Mouse (Mus musculus) heart, embryonic 15.5 days (tissue): ENCODE measurements around the gene Dscam. TPM values are rescaled to one million over a fixed set of nuclear protein-coding genes. Genes with fewer than 3 reads are reported as not detected.

ENCODE experiments used
- ATAC-seq: fragments of 200-750 bp; cut with Nextera tagmentation; replicated peaks from 2 replicates; pipeline ENCODE4 v1.8.0; 2017; ENCODE audit warnings: low read depth, moderate TSS enrichment; ENCODE audit not compliant: insufficient number of reproducible peaks, insufficient read depth, low FRiP score
- H3K27ac ChIP-seq: fragments of 300-500 bp; sonication (generic); 2 replicates; pipeline ENCODE4 v1.5.1; 2015; ENCODE audit warnings: mild to moderate bottlenecking, inconsistent platforms
- H3K27me3 ChIP-seq: fragments of 300-500 bp; sonication (generic); 2 replicates; pipeline ENCODE4 v1.6.1; 2015; ENCODE audit warnings: inconsistent platforms
- H3K36me3 ChIP-seq: fragments of 300-500 bp; sonication (generic); 2 replicates; pipeline ENCODE4 v1.6.1; 2015; ENCODE audit warnings: mild to moderate bottlenecking, inconsistent platforms
- H3K4me1 ChIP-seq: fragments of 300-500 bp; sonication (generic); replicated peaks from 2 replicates; pipeline ENCODE4 v1.6.1; 2015; ENCODE audit warnings: inconsistent platforms
- H3K4me2 ChIP-seq: fragments of 300-500 bp; sonication (generic); 2 replicates; pipeline ENCODE4 v1.6.1; 2015; ENCODE audit warnings: inconsistent platforms, mild to moderate bottlenecking, moderate library complexity
- H3K4me3 ChIP-seq: fragments of 300-500 bp; sonication (generic); 2 replicates; pipeline ENCODE4 v1.5.1; 2015; ENCODE audit warnings: mild to moderate bottlenecking, inconsistent platforms
- H3K9ac ChIP-seq: fragments of 300-500 bp; sonication (generic); 2 replicates; pipeline ENCODE4 v1.6.1; 2015; ENCODE audit warnings: mild to moderate bottlenecking, inconsistent platforms
- H3K9me3 ChIP-seq: fragments of 300-500 bp; sonication (generic); replicated peaks from 2 replicates; pipeline ENCODE4 v1.6.1; 2016; ENCODE audit warnings: inconsistent platforms
- WGBS: fragments of 180-500 bp; shearing (Covaris S2); methylation state at CpG from one replicate; pipeline ENCODE4 v1.1.7; 2015; ENCODE audit warnings: mixed read lengths; 5-methylcytosine and 5-hydroxymethylcytosine counted together
- polyA plus RNA-seq: library from polyadenylated mRNA; unstranded; fragments of >200 nt; fragmentation: Nextera tagmentation; extraction: Ambion mirVana; gene quantifications from 2 replicates; pipeline ENCODE4 v1.2.1, GENCODE M21; 2015

The Dscam gene
- polyA plus RNA-seq, 1 experiment from 2014 or later = not detected

GRCm38 (mm10) chr16:96987396-96987795 is 183.2 kb downstream of the Dscam start:
- H3K9ac ChIP-seq = no peak overlapping the region
- 75% methylated on average over 2 of the region's 2 CpGs for WGBS
- H3K4me1 ChIP-seq = no peaks in the 10 kb centered on the region
- no peak overlapping the region for H3K27ac ChIP-seq
- H3K9me3 ChIP-seq = no peaks in the 10 kb centered on the region
- no peak overlapping the region for H3K4me2 ChIP-seq
- no peak overlapping the region for H3K4me3 ChIP-seq
- no peaks in the 10 kb centered on the region for H3K36me3 ChIP-seq
- no peaks in the 10 kb centered on the region for H3K27me3 ChIP-seq
- ATAC-seq = no peak

DNA sequence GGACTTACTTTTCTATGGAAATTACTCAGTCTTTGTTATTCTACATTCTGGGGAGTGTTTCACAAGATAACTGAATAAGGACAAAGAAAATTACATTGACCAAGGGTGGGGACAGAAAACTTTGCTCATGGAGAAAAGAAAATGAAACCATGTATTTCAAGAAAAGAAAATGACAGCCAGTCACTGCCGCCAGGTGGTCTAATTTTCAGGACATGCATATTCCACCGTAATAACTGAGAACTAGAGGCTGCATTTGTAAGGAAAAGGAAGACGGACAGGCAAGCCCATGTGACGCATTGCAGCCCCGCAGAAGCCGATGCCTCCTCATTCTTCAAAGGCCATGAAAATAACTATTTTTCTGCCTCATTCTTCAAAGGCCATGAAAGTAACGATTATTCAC is 197.3 kb downstream of the Dscam start:
- H3K4me2 ChIP-seq = no peak overlapping the region
- WGBS = 87% methylated on average over 7 of the region's 7 CpGs
- H3K27ac ChIP-seq = no peak overlapping the region
- no peaks in the 10 kb centered on the region for H3K9me3 ChIP-seq
- no peak overlapping the region for H3K4me3 ChIP-seq
- no peak overlapping the region for H3K9ac ChIP-seq
- no peak for ATAC-seq
- H3K36me3 ChIP-seq = no peaks in the 10 kb centered on the region
- no peaks in the 10 kb centered on the region for H3K4me1 ChIP-seq
- no peaks in the 10 kb centered on the region for H3K27me3 ChIP-seq

- no peak for ATAC-seq
- Histone ChIP-seq H3K4me2 (no peak overlapping the region), H3K27ac (no peak overlapping the region), H3K36me3 (no peaks in the 10 kb centered on the region), H3K4me3 (no peak overlapping the region), H3K9ac (no peak overlapping the region), H3K9me3 (no peaks in the 10 kb centered on the region), H3K27me3 (no peaks in the 10 kb centered on the region), H3K4me1 (no peaks in the 10 kb centered on the region)
- 89% methylated on average over 4 of the region's 4 CpGs for WGBS
These were observed 198.8 kb downstream of the Dscam start for GRCm38 (mm10) chr16:96971768-96972167.

DNA sequence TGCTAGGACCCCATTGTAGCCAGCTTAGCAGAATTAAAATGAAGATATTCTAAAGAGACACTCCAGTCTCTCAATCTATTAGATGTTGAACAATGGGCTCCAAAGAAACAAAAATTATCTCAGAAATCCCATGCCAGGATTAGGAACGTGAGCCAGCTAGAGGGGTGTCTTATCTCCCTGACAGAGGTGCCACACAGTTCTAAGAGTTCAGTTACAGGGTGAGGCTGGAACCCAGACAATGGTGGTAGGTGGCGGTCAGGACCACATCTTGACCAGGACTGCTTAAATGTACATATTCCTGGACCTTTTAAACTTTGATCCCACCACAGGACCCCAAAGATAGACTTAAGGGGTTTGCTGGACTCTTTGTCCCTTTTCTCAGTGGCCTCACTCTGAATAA is 200.1 kb downstream of the Dscam start:
- H3K9me3 ChIP-seq = no peaks in the 10 kb centered on the region
- no peaks in the 10 kb centered on the region for H3K36me3 ChIP-seq
- H3K4me3 ChIP-seq = no peak overlapping the region
- H3K27ac ChIP-seq = no peak overlapping the region
- H3K4me1 ChIP-seq = no peaks in the 10 kb centered on the region
- no peaks in the 10 kb centered on the region for H3K27me3 ChIP-seq
- H3K9ac ChIP-seq = no peak overlapping the region
- ATAC-seq = no peak
- WGBS = 66% methylated on average over 2 of the region's 2 CpGs
- H3K4me2 ChIP-seq = no peak overlapping the region

DNA sequence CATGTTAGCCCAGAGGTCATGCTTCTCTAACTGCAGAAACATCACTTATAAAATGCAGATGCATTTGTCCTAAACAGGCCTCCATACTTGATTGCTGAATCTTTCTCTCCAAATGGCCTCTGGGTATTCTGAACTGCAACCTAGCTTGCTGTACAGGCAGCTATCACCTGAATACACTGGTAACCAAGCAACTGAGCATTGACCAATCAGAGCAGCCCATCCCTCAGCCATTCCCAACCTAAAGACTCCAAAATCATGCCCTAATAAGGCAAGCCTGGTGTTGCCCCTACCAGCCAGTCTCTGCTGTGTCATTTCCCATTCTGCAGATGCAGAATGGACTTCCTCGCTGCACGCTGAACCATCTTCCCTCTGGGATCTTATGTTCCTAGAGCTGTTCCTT is 200.9 kb downstream of the Dscam start:
- 55% methylated on average over 2 of the region's 2 CpGs for WGBS
- H3K4me3 ChIP-seq = no peak overlapping the region
- no peaks in the 10 kb centered on the region for H3K9me3 ChIP-seq
- ATAC-seq = no peak
- no peak overlapping the region for H3K27ac ChIP-seq
- no peaks in the 10 kb centered on the region for H3K36me3 ChIP-seq
- H3K4me2 ChIP-seq = no peak overlapping the region
- no peaks in the 10 kb centered on the region for H3K27me3 ChIP-seq
- no peaks in the 10 kb centered on the region for H3K4me1 ChIP-seq
- H3K9ac ChIP-seq = no peak overlapping the region

DNA sequence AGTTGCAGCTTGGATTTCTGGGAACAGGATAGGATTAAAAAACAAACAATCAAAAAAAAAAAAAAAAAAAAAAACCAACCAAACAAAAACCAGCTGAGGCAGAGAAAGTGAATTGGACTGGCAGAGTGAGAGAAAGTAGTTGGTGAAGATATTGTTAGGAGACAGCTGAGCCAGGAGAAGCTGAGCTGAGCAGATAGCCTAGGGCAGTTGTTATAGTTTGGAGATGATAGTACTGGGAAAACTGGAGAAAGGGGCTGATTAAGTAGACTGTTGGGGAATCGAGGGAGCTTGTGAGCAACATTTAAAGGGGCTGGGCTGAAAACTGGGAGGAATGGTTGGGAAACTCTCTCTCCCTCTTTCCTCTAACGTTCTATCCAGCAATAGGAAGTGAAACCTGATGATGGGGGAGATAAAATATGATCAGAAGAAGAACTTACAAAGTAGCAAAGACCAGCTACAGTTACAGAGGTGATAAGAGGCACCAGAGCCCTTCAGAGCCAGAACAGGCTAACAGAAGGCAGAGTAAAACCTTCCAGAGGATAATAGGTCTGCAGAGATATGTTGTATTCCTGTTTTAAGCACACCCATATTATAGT is 201.6 kb downstream of the Dscam start:
- ATAC-seq = no peak
- Histone ChIP-seq H3K9ac (no peak overlapping the region), H3K27me3 (no peaks in the 10 kb centered on the region), H3K4me1 (no peaks in the 10 kb centered on the region), H3K9me3 (no peaks in the 10 kb centered on the region), H3K36me3 (no peaks in the 10 kb centered on the region), H3K4me3 (no peak overlapping the region), H3K4me2 (no peak overlapping the region), H3K27ac (no peak overlapping the region)
- WGBS = 32% methylated on average over 2 of the region's 2 CpGs

GRCm38 (mm10) chr16:96959695-96960094 is 210.9 kb downstream of the Dscam start:
- H3K27me3 ChIP-seq = no peaks in the 10 kb centered on the region
- H3K4me3 ChIP-seq = no peak overlapping the region
- H3K4me1 ChIP-seq = no peaks in the 10 kb centered on the region
- H3K36me3 ChIP-seq = no peaks in the 10 kb centered on the region
- H3K4me2 ChIP-seq = no peak overlapping the region
- no peak overlapping the region for H3K9ac ChIP-seq
- no peak for ATAC-seq
- no peak overlapping the region for H3K27ac ChIP-seq
- H3K9me3 ChIP-seq = no peaks in the 10 kb centered on the region
- 80% methylated on average over 3 of the region's 3 CpGs for WGBS

- H3K36me3 ChIP-seq = no peaks in the 10 kb centered on the region
- H3K9me3 ChIP-seq = no peaks in the 10 kb centered on the region
- H3K4me1 ChIP-seq = no peaks in the 10 kb centered on the region
- H3K4me3 ChIP-seq = no peak overlapping the region
- no peak for ATAC-seq
- H3K4me2 ChIP-seq = no peak overlapping the region
- H3K27ac ChIP-seq = no peak overlapping the region
- no peaks in the 10 kb centered on the region for H3K27me3 ChIP-seq
- H3K9ac ChIP-seq = no peak overlapping the region
- WGBS = 54% methylated on average over 11 of the region's 11 CpGs
These were observed 224.9 kb downstream of the Dscam start for GRCm38 (mm10) chr16:96945468-96946302.

GRCm38 (mm10) chr16:96943648-96944047 is 226.9 kb downstream of the Dscam start:
- Histone ChIP-seq H3K9ac (no peak overlapping the region), H3K9me3 (no peaks in the 10 kb centered on the region), H3K27me3 (no peaks in the 10 kb centered on the region), H3K4me1 (no peaks in the 10 kb centered on the region), H3K4me3 (no peak overlapping the region), H3K36me3 (no peaks in the 10 kb centered on the region), H3K27ac (no peak overlapping the region), H3K4me2 (no peak overlapping the region)
- WGBS = 86% methylated on average over 2 of the region's 2 CpGs
- no peak for ATAC-seq

- no peaks in the 10 kb centered on the region for H3K9me3 ChIP-seq
- H3K4me1 ChIP-seq = no peaks in the 10 kb centered on the region
- ATAC-seq = no peak
- H3K4me3 ChIP-seq = no peak overlapping the region
- no peak overlapping the region for H3K9ac ChIP-seq
- no peaks in the 10 kb centered on the region for H3K36me3 ChIP-seq
- no peaks in the 10 kb centered on the region for H3K27me3 ChIP-seq
- no peak overlapping the region for H3K27ac ChIP-seq
- 82% methylated on average over 2 of the region's 2 CpGs for WGBS
- no peak overlapping the region for H3K4me2 ChIP-seq
These were observed 235.8 kb downstream of the Dscam start for GRCm38 (mm10) chr16:96934795-96935194.

- H3K9me3 ChIP-seq = no peaks in the 10 kb centered on the region
- no peak for ATAC-seq
- WGBS = 90% methylated on average over 6 of the region's 6 CpGs
These were observed 238.3 kb downstream of the Dscam start for GRCm38 (mm10) chr16:96932211-96932610.

DNA sequence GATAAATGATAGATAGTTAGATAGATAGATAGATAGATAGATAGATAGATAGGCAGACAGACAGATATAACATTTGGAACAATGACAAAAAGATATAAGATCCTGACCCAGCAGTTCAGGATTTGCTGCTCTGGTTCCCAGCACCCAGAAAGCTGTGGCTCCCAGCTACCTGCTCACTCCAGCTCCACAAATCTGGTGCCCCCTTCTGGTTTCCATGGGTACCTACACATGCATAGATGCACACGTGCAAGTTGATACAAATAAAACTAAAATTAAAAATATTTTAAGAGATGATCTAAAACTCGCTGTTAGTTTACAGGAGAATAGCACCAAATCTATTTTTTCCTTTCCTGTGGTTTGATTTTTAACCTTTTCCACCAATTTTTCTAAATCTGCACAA is 238.8 kb downstream of the Dscam start:
- no peak overlapping the region for H3K4me3 ChIP-seq
- H3K27me3 ChIP-seq = no peaks in the 10 kb centered on the region
- WGBS = 77% methylated on average over 2 of the region's 2 CpGs
- no peak overlapping the region for H3K27ac ChIP-seq
- no peaks in the 10 kb centered on the region for H3K9me3 ChIP-seq
- H3K4me1 ChIP-seq = peaks cover 5% of the 10 kb centered on the region; the same call in 1 of the 2 replicates
- no peaks in the 10 kb centered on the region for H3K36me3 ChIP-seq
- no peak for ATAC-seq
- no peak overlapping the region for H3K4me2 ChIP-seq
- H3K9ac ChIP-seq = no peak overlapping the region

More at GRCm38 (mm10) chr16:96932211-96932610, 238.3 kb downstream of the Dscam start:
- H3K27me3 ChIP-seq = no peaks in the 10 kb centered on the region
- H3K4me3 ChIP-seq = no peak overlapping the region
- H3K36me3 ChIP-seq = no peaks in the 10 kb centered on the region
- H3K9ac ChIP-seq = no peak overlapping the region
- H3K4me2 ChIP-seq = no peak overlapping the region
- peaks cover under 1% of the 10 kb centered on the region; the same call in 1 of the 2 replicates for H3K4me1 ChIP-seq
- H3K27ac ChIP-seq = no peak overlapping the region
